Mouse (Mus musculus) G1E (cell line): Measurements from ENCODE around the gene Hoxa7. TPM values are rescaled to one million over a fixed set of nuclear protein-coding genes. Genes with fewer than 3 reads are reported as not detected.

Experiments
- ATAC-seq: 2 replicates; pipeline ENCODE4 v1.8.0; 2016; ENCODE audit warnings: mild to moderate bottlenecking; ENCODE audit not compliant: insufficient number of reproducible peaks, poor library complexity, low FRiP score, severe bottlenecking; ENCODE audit errors: extremely low read depth
- DNase-seq: peaks from one replicate; pipeline ENCODE4 v3.0.0; 2012; ENCODE audit warnings: low spot score
- H3K27me3 ChIP-seq: 2 replicates; pipeline ENCODE4 v1.6.1; 2012; ENCODE audit warnings: mild to moderate bottlenecking, low read length, inconsistent platforms; ENCODE audit not compliant: insufficient read depth
- H3K36me3 ChIP-seq: replicated peaks from 2 replicates; pipeline ENCODE3; 2012; ENCODE audit warnings: mild to moderate bottlenecking, inconsistent platforms
- H3K4me1 ChIP-seq: 2 replicates; pipeline ENCODE4 v1.6.1; 2012; ENCODE audit warnings: low read depth, low read length, inconsistent platforms, mixed read lengths; ENCODE audit not compliant: insufficient read depth
- H3K4me3 ChIP-seq: 2 replicates; pipeline ENCODE4 v1.5.1; 2012; ENCODE audit warnings: low read depth, mild to moderate bottlenecking, inconsistent platforms, low read length, moderate library complexity, mixed read lengths
- H3K9me3 ChIP-seq: replicated peaks from 2 replicates; pipeline ENCODE4 v1.6.1; 2012; ENCODE audit warnings: inconsistent platforms
- CTCF ChIP-seq: IDR thresholded peaks from 2 replicates; pipeline ENCODE4 v1.5.1; 2012; ENCODE audit warnings: low read depth, low read length, inconsistent platforms, mixed read lengths
- GATA1 ChIP-seq: IDR thresholded peaks from 2 replicates; pipeline ENCODE4 v1.6.1; 2012; ENCODE audit warnings: borderline replicate concordance, low read length, inconsistent platforms, mixed read lengths
- GATA2 ChIP-seq: IDR thresholded peaks from 2 replicates; pipeline ENCODE4 v1.6.1; 2012; ENCODE audit warnings: low read depth, low read length, inconsistent platforms, borderline replicate concordance
- POLR2AphosphoS5 ChIP-seq: IDR thresholded peaks from 2 replicates; pipeline ENCODE4 v1.6.1; 2012; ENCODE audit warnings: low read depth, low read length, inconsistent platforms; ENCODE audit not compliant: insufficient replicate concordance
- TAL1 ChIP-seq: conservative IDR thresholded peaks from 2 replicates; pipeline ENCODE4 v1.6.1; 2012; ENCODE audit warnings: low read depth, low read length, inconsistent platforms, mixed read lengths
- polyA plus RNA-seq: library from polyadenylated mRNA; stranded (reverse); fragments of >175 nt; gene quantifications from 2 replicates; pipeline ENCODE4 v1.2.3, GENCODE M21; 2012
- total RNA-seq, 2 experiments: library from RNA; stranded (forward) in 1 of 2; stranded (reverse) in 1 of 2; fragments of 200-1000 nt in 1 of 2; fragments of >200 nt in 1 of 2; fragmentation: Nextera tagmentation in 1 of 2; gene quantifications; 2 replicates each; pipeline ENCODE4 v1.2.3; 2014 to 2017

Gene Hoxa7
- total and polyA plus RNA-seq, 3 experiments = 0.11 to 0.66 TPM; not detected in 1

DNA sequence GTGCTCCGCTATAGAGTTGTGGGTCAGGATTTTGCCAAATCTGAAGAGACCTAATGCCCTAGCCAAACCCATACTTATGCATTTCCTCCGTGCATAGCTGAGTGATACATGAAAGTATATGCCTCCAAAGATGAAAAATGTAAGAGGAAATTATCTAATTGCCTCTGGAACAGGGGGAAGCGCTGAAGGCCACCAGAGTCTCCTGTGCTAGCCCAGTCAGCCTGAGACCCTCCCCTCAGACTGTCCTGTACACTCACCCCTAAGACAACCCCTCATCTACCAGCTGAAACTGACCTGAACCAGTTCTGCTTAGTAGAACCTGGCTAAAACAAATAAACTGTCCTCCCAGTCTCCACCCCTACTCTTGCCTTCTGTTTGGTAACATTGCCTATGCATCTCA, 40.9 kb downstream of the Hoxa7 start:
- Histone ChIP-seq H3K9me3 (no peaks in the 10 kb centered on the region), H3K4me1 (no peaks in the 10 kb centered on the region), H3K27me3 (peaks cover 38% of the 10 kb centered on the region), H3K36me3 (no peaks in the 10 kb centered on the region), H3K4me3 (no peak overlapping the region)
- no peak for DNase-seq
- ATAC-seq = no peak
- TF ChIP-seq TAL1 = no peak
- no peak for TF ChIP-seq CTCF
- TF ChIP-seq GATA1 = no peak
- no peak for TF ChIP-seq POLR2AphosphoS5

DNA sequence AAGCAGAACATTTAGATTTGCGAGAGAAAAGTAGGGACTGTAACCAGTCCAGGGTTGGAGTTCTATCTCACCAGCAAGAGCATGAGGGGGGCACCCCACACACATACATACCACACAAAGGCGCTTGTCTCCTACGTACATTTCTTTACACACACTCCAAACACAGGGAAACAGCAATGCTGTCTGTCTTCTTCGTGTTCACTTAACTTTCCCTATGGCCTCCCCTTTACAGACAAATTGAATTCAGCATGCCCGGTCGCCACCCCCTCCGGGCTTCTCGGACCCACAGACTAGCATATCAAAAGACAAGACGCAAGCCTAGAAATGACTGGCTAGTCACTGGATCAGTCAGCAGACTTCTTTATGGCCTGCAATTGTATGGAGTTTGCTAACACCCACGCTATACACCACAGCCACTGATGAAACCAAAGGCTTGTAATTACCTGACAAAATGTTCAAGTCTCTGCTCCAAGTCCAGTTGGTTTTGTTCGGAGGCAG, 41.4 kb downstream of the Hoxa7 start:
- TF ChIP-seq TAL1 = no peak
- TF ChIP-seq GATA1 = no peak
- TF ChIP-seq CTCF = no peak
- no peak for TF ChIP-seq POLR2AphosphoS5
- TF ChIP-seq GATA2 = no peak
- H3K4me3 ChIP-seq = no peak overlapping the region
- ATAC-seq (no peak), DNase-seq (no peak)
- no peaks in the 10 kb centered on the region for H3K36me3 ChIP-seq
- H3K4me1 ChIP-seq = no peaks in the 10 kb centered on the region
- H3K27me3 ChIP-seq = peaks cover 41% of the 10 kb centered on the region
- H3K9me3 ChIP-seq = no peaks in the 10 kb centered on the region

DNA sequence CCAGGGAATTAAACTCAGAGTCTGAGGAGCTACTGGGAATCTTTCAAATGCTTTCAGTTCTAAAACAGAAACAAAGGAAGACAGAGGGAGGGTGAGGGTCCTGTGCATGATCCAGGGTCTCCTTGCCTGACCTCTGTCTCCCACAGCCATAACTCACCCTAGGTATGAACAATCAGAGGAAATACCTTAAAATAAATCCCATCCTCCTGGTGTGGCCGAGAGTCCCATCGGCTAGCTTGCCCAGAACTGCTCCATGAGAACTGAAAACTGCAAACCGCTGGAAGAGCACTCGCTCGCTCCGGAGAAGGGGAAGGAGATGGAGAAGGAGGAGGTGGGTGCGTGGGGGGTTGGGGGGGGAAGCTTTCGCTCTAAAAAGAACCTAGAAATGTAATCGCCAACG, 42.0 kb downstream of the Hoxa7 start:
- Histone ChIP-seq H3K27me3 (peaks cover 43% of the 10 kb centered on the region), H3K36me3 (no peaks in the 10 kb centered on the region)
- no peak for TF ChIP-seq CTCF
- no peak for TF ChIP-seq GATA1
- no peak for TF ChIP-seq POLR2AphosphoS5
- TF ChIP-seq TAL1 = no peak
- no peak for TF ChIP-seq GATA2

DNA sequence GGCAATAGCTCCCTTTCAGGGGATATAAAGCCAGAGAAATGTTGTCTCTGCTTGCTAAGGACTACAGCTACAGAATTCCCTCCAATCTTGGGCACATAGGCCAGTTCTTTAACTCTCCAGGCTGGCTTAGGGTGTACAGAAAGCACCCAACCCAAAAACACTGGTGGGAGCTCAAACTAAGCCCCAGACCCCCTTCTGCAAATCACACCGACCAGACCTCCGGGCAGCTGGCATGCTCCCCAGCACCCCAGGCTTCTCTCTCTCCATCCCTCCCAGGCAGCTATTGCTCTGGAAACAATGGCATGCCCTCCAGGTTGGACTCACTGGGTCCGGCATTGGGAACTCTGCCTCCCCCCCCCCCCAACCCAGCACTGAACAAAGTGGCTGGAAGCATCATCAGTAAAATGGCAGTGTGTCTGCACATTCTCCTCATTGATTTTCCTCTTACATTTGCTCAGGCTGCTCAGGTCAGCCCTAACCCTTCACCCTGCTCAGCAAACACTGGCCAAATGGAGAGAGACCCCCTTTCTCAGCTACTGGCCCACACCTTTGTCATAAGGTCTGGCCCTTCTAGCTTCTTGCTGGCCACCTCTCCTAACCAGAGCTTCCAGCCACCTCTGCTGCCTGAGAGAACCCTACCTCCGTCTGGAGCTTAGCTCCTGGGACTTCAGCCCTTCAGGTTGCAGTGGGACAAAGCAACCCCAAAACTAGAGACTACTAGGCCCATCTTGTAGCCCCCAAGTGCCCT, 42.6 kb downstream of the Hoxa7 start:
- H3K4me3 ChIP-seq = no peak overlapping the region

More for the DNA sequence above, 42.0 kb downstream of the Hoxa7 start:
- Histone ChIP-seq H3K4me1 (no peaks in the 10 kb centered on the region), H3K9me3 (no peaks in the 10 kb centered on the region), H3K4me3 (no peak overlapping the region)
- DNase-seq (no peak), ATAC-seq (no peak)

DNA sequence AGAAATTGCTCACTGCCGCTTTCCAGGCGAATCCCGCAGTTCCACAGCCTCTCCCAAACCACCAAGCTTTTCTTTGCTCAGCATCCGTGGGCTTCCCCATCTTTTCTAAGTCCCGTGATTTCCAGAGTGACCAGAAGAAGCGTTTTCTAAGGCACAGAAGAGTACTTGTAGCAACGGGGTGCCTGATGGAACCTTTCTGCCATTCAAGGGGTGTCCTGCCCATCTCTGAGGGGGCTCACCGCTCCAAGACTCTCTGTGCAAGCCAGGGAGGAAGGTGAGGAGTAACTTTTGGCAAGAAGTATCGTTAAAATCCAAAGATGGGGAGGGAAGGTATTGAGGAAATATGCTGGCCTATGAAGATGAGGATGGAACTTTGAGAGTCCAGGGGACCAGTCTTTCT, 43.8 kb downstream of the Hoxa7 start:
- no peak for ATAC-seq
- Histone ChIP-seq H3K27me3 (peaks cover 40% of the 10 kb centered on the region), H3K4me1 (no peaks in the 10 kb centered on the region), H3K36me3 (no peaks in the 10 kb centered on the region), H3K4me3 (no peak overlapping the region), H3K9me3 (no peaks in the 10 kb centered on the region)
- DNase-seq = no peak
- no peak for TF ChIP-seq POLR2AphosphoS5

More for the DNA sequence above, 42.6 kb downstream of the Hoxa7 start:
- Histone ChIP-seq H3K4me1 (no peaks in the 10 kb centered on the region), H3K27me3 (peaks cover 40% of the 10 kb centered on the region), H3K9me3 (no peaks in the 10 kb centered on the region), H3K36me3 (no peaks in the 10 kb centered on the region)
- no peak for DNase-seq
- TF ChIP-seq GATA1 = no peak
- no peak for TF ChIP-seq CTCF
- no peak for TF ChIP-seq POLR2AphosphoS5
- no peak for TF ChIP-seq TAL1
- TF ChIP-seq GATA2 = no peak
- no peak for ATAC-seq

DNA sequence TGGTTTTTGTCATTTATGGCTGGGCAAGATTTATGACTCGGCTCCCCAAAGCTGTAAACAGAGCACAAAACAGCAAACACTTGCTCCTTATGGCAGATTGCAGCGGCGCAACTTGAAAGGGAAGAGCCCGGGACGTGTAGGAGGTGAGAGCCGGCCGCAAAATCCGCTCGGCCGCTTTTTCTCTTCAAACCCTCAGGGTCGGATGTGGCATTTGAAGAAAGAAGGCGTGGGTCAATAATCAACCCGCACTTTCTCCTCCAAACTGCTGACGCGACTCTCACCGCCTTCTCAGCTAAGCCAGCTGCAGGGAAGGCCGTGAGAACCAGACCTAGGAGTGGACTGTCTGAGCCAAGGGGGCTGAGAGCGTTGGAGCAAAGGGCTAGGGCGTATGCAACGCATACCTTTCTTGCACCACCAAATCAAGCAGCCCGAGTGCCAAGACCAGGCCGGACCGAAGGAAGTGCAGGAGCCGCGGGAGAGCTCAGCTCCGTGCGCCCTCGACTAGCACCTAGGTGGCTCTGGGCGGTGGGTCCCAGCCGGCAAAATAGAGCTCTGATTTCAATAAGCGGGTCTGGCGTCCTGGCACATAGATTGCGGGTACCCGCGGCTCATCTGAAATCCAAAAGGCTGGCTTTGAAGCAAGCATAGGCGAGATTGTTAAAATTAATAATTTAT, 44.5 kb downstream of the Hoxa7 start, which contains the start of gene 5730596B20Rik:
5730596B20Rik (plus strand) TSS at position 438 of the 675 bp plus-strand sequence.
- Histone ChIP-seq H3K4me3 (no peak within 1 kb of the TSS), H3K27me3 (peaks cover 45% of the 10 kb centered on the region), H3K9me3 (no peaks in the 10 kb centered on the region), H3K36me3 (no peaks in the 10 kb centered on the region), H3K4me1 (no peaks in the 10 kb centered on the region)
- DNase-seq (no peak), ATAC-seq (no peak)
- TF ChIP-seq GATA1 = no peak
- TF ChIP-seq CTCF = no peak
- TF ChIP-seq POLR2AphosphoS5 = no peak
